Mouse (Mus musculus) embryonic facial prominence, embryonic 10.5 days (tissue): Measurements from ENCODE around the gene Tenm3. TPM values are rescaled to one million over a fixed set of nuclear protein-coding genes. Genes with fewer than 3 reads are reported as not detected.
A peak's percentile ranks its signal among the peaks of the same experiment; 100 is the strongest.

Source experiments
- DNase-seq: peaks from one replicate; pipeline ENCODE4 v3.0.0-alpha.2; 2017; ENCODE audit warnings: low spot score
- H3K27ac ChIP-seq: fragments of 300-500 bp; sonication (generic); replicated peaks from 2 replicates; pipeline ENCODE4 v1.5.1; 2016; ENCODE audit warnings: mild to moderate bottlenecking
- H3K27me3 ChIP-seq: fragments of 300-500 bp; sonication (generic); replicated peaks from 2 replicates; pipeline ENCODE4 v1.6.1; 2016; ENCODE audit warnings: low read depth, mild to moderate bottlenecking; ENCODE audit not compliant: poor library complexity, severe bottlenecking
- H3K36me3 ChIP-seq: fragments of 300-500 bp; sonication (generic); replicated peaks from 2 replicates; pipeline ENCODE4 v1.6.1; 2016; ENCODE audit warnings: mild to moderate bottlenecking, moderate library complexity
- H3K4me1 ChIP-seq: fragments of 300-500 bp; sonication (generic); 2 replicates; pipeline ENCODE4 v1.6.1; 2016
- H3K4me3 ChIP-seq: fragments of 300-500 bp; sonication (generic); 2 replicates; pipeline ENCODE4 v1.5.1; 2016; ENCODE audit warnings: mild to moderate bottlenecking, moderate library complexity
- H3K9me3 ChIP-seq: fragments of 300-500 bp; sonication (generic); 2 replicates; pipeline ENCODE4 v1.6.1; 2016; ENCODE audit warnings: mild to moderate bottlenecking
- WGBS: fragments of 180-500 bp; shearing (Covaris S2); methylation state at CpG from one replicate; pipeline ENCODE4 v1.1.7; 2016; 5-methylcytosine and 5-hydroxymethylcytosine counted together
- polyA plus RNA-seq: library from polyadenylated mRNA; unstranded; fragments of >200 nt; fragmentation: Nextera tagmentation; extraction: Ambion mirVana; gene quantifications from 2 replicates; pipeline ENCODE4 v1.2.1, GENCODE M21; 2016

Gene Tenm3
- polyA plus RNA-seq, 1 experiment from 2014 or later, result 44.0 TPM

DNA sequence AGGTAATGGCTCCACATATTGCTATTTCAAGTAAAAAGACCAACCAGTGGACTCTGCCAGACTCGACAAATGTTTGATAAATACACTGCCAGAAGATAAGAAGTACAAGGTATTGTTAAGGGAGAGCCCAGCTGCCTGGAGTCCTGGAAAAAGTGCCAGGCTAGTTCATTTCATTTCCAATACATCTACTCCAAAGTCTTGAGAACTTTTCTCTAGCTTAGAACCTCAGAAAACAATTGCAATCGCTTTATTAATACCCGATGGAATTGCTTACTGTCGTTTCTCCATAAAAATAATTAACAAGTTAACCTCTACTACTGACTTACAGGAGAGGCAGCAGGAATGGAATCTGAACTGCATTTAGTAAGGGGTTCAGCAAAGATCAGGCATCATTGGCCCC lies 1.7 kb downstream of the Tenm3 start:
- Histone ChIP-seq H3K9me3 (no peaks in the 10 kb centered on the region), H3K27ac (no peak overlapping the region), H3K27me3 (peaks cover 33% of the 10 kb centered on the region), H3K36me3 (no peaks in the 10 kb centered on the region), H3K4me3 (peak overlapping the region; percentile 85), H3K4me1 (peaks cover 47% of the 10 kb centered on the region)
- 7% methylated on average over 4 of the region's 4 CpGs for WGBS
- no peak for DNase-seq

- Histone ChIP-seq H3K9me3 (no peaks in the 10 kb centered on the region), H3K36me3 (no peaks in the 10 kb centered on the region), H3K4me3 (no peak overlapping the region), H3K27ac (no peak overlapping the region), H3K4me1 (peaks cover 12% of the 10 kb centered on the region), H3K27me3 (no peaks in the 10 kb centered on the region; the same call in 1 of the 2 replicates)
- no peak for DNase-seq
- WGBS, result 39% methylated on average over 2 of the region's 2 CpGs
These were observed 8.0 kb downstream of the Tenm3 start for GRCm38 (mm10) chr8:48835745-48836144.

DNA sequence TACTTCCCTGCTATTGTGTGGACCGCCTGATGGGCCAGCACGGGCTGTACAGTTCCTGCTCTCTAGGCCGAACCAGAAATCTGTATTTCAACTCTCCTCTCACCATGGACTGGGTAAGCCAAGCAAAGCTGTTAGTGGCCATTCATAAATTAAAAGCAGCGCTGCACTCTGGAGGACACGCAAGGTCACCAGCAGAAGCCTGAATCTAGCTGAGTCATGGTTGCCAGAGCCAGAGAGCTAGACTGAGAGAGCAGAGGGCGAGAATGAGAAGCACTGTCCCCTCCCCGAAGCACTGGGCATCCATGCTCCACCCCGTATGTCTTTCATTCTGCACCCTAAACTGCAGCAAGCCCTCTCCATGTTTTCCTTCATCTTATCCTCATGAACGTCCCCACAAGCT lies 16.3 kb downstream of the Tenm3 start:
- Histone ChIP-seq H3K4me3 (no peak overlapping the region), H3K9me3 (no peaks in the 10 kb centered on the region), H3K4me1 (peaks cover 10% of the 10 kb centered on the region), H3K27ac (no peak overlapping the region), H3K27me3 (no peaks in the 10 kb centered on the region), H3K36me3 (no peaks in the 10 kb centered on the region)
- 47% methylated on average over 9 of the region's 9 CpGs for WGBS
- DNase-seq, result no peak

- Histone ChIP-seq H3K27ac (no peak overlapping the region), H3K9me3 (no peaks in the 10 kb centered on the region), H3K4me3 (no peak overlapping the region), H3K4me1 (peaks cover 10% of the 10 kb centered on the region), H3K36me3 (no peaks in the 10 kb centered on the region), H3K27me3 (no peaks in the 10 kb centered on the region)
- DNase-seq, result no peak
- 90% methylated on average over 7 of the region's 7 CpGs for WGBS
These were observed 18.1 kb downstream of the Tenm3 start for GRCm38 (mm10) chr8:48825666-48826065.

- H3K4me3 ChIP-seq, result no peak overlapping the region
- DNase-seq, result no peak
- 87% methylated on average over 4 of the region's 4 CpGs for WGBS
These were observed 21.5 kb downstream of the Tenm3 start for GRCm38 (mm10) chr8:48822291-48822690.

GRCm38 (mm10) chr8:48819962-48820361 lies 23.8 kb downstream of the Tenm3 start:
- no peak for DNase-seq

More at GRCm38 (mm10) chr8:48822291-48822690, 21.5 kb downstream of the Tenm3 start:
- no peaks in the 10 kb centered on the region for H3K27me3 ChIP-seq
- no peaks in the 10 kb centered on the region for H3K36me3 ChIP-seq
- peaks cover 19% of the 10 kb centered on the region for H3K4me1 ChIP-seq
- H3K9me3 ChIP-seq, result no peaks in the 10 kb centered on the region
- no peak overlapping the region for H3K27ac ChIP-seq

DNA sequence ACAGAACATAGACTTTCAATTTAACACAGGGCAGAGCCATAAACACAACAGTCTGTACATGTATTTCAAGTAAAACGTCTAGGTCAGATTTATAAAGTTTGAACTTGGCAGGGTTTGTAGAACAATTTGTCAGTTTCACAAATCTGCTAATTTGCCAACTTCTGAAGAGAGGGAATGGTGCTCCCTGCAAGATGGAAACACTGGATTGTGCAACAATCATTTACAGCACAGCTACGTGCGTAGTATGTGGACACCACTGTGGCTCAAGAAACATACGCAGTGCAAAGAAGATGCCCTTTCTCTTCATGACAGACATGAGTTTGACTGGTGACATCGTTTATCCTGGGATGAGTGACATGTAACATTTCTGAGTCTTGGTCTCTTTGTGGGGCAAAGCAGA lies 24.4 kb downstream of the Tenm3 start:
- Histone ChIP-seq H3K9me3 (no peaks in the 10 kb centered on the region), H3K27ac (no peak overlapping the region), H3K27me3 (no peaks in the 10 kb centered on the region), H3K4me1 (peaks cover 17% of the 10 kb centered on the region), H3K36me3 (no peaks in the 10 kb centered on the region), H3K4me3 (no peak overlapping the region)
- DNase-seq, result no peak
- 53% methylated on average over 5 of the region's 5 CpGs for WGBS

More at GRCm38 (mm10) chr8:48819962-48820361, 23.8 kb downstream of the Tenm3 start:
- no peak overlapping the region for H3K4me3 ChIP-seq
- H3K9me3 ChIP-seq, result no peaks in the 10 kb centered on the region
- peaks cover 17% of the 10 kb centered on the region for H3K4me1 ChIP-seq
- WGBS, result 38% methylated on average over 6 of the region's 6 CpGs
- no peak overlapping the region for H3K27ac ChIP-seq
- no peaks in the 10 kb centered on the region for H3K36me3 ChIP-seq
- no peaks in the 10 kb centered on the region for H3K27me3 ChIP-seq

- Histone ChIP-seq H3K27ac (0 out of 2 replicates have a peak overlapping the region, but pooled peaks have one; percentile 2), H3K36me3 (no peaks in the 10 kb centered on the region), H3K4me1 (peaks cover 24% of the 10 kb centered on the region), H3K4me3 (no peak overlapping the region), H3K9me3 (no peaks in the 10 kb centered on the region), H3K27me3 (no peaks in the 10 kb centered on the region)
- 61% methylated on average over 13 of the region's 13 CpGs for WGBS
- DNase-seq, result no peak
These were observed 26.8 kb downstream of the Tenm3 start for GRCm38 (mm10) chr8:48816941-48817340.

- H3K4me3 ChIP-seq, result no peak overlapping the region
- peaks cover 7% of the 10 kb centered on the region for H3K4me1 ChIP-seq
- H3K9me3 ChIP-seq, result no peaks in the 10 kb centered on the region
- no peak overlapping the region for H3K27ac ChIP-seq
- H3K27me3 ChIP-seq, result no peaks in the 10 kb centered on the region
- WGBS, result 89% methylated on average over 1 of the region's 1 CpGs
- no peak for DNase-seq
- 0 out of 2 replicates have a peak, but pooled peaks cover 2% of the 10 kb centered on the region for H3K36me3 ChIP-seq
These were observed 31.5 kb downstream of the Tenm3 start for GRCm38 (mm10) chr8:48812196-48812741.

DNA sequence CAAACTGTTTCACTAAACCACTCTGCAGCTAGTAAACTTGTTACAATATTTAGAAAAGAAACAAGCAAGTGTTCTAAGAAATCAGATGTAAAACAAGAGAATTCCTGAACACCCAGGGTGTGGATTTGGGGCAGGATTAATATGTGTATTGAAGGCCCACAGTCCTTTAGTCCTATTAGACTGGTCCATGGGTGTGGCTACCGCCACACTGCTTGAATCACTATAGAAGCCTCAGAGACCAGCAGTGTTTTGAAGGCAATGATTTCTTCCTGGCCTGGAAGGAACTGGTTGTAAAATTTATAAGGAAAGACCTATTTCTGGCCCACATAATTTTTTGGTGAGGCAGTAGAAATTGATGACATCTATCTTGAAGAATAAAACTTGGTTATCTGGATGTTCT lies 33.1 kb downstream of the Tenm3 start:
- no peaks in the 10 kb centered on the region for H3K9me3 ChIP-seq
- DNase-seq, result no peak
- H3K4me1 ChIP-seq, result peaks cover 7% of the 10 kb centered on the region; the same call in 1 of the 2 replicates
- no peaks in the 10 kb centered on the region for H3K27me3 ChIP-seq
- 60% methylated on average over 1 of the region's 1 CpGs for WGBS
- H3K36me3 ChIP-seq, result peaks cover 2% of the 10 kb centered on the region; the same call in 1 of the 2 replicates
- H3K4me3 ChIP-seq, result no peak overlapping the region
- no peak overlapping the region for H3K27ac ChIP-seq

DNA sequence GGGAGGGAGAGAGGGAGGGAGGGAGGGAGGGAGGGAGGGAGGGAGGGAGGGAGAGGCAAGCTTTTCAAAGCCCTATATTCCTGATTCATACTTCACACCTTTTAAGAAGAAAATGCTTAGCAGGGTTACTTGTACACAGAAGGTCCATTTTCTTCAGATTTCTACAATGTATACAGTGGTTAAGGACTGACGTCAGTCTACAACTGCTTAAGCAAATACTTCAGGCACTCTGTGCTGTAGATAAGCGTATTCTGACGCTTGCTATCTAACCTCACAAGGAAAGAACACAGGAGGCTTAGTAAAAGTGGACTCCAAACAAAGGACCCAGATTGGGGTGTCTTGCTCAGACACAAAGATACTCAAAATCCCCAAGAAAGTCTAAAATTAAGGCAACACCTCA lies 34.6 kb downstream of the Tenm3 start:
- H3K27me3 ChIP-seq, result no peaks in the 10 kb centered on the region
- H3K27ac ChIP-seq, result no peak overlapping the region
- WGBS, result 55% methylated on average over 3 of the region's 3 CpGs
- peaks cover 2% of the 10 kb centered on the region; the same call in 1 of the 2 replicates for H3K36me3 ChIP-seq
- DNase-seq, result no peak
- H3K4me1 ChIP-seq, result peaks cover 7% of the 10 kb centered on the region; the same call in 1 of the 2 replicates
- no peaks in the 10 kb centered on the region for H3K9me3 ChIP-seq
- no peak overlapping the region for H3K4me3 ChIP-seq

DNA sequence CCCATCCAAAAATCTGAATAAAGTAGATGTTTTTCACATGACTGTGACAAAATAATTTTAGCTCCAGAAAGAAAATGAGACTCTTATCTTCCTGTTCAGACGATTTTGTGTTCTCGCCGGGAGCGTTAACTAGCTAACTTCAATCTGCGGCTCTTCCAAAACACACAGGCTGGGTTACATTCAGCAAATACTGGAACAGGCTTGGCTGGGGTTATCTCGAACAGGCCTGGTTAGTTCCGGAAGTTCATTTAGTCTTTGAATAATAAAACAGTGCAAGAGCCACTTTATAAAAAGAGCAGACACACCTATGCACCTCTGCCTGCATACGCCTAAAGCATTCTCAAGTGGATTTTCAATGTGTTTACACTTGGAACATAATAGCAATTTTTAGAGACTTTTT lies 40.7 kb downstream of the Tenm3 start:
- WGBS, result 91% methylated on average over 8 of the region's 8 CpGs
- no peak overlapping the region for H3K27ac ChIP-seq
- H3K9me3 ChIP-seq, result no peaks in the 10 kb centered on the region

DNA sequence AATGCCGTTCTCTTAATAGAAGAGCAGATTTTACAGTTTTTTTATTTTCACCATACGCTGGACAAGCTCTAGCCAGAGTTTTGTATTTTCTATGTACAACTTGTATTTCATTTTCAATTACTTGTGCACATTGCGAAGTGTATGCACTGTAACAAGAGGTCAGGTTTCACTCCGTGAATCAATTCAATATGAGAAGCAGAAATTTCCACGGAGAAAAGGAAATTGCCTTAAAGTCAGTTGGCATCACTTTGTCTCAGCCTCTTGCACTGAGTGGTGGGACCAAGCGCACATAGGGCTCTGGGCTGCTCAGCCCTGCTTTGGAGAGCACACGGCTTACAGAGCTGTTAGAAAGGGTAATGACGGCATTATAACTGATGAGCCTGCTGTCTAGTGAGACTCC lies 41.5 kb downstream of the Tenm3 start:
- Histone ChIP-seq H3K4me1 (peaks cover 27% of the 10 kb centered on the region), H3K9me3 (no peaks in the 10 kb centered on the region), H3K27ac (no peak overlapping the region), H3K4me3 (no peak overlapping the region), H3K27me3 (no peaks in the 10 kb centered on the region), H3K36me3 (no peaks in the 10 kb centered on the region; the same call in 1 of the 2 replicates)
- no peak for DNase-seq
- WGBS, result 67% methylated on average over 8 of the region's 8 CpGs

More for the DNA sequence above, 40.7 kb downstream of the Tenm3 start:
- no peak for DNase-seq
- no peaks in the 10 kb centered on the region for H3K27me3 ChIP-seq
- no peak overlapping the region for H3K4me3 ChIP-seq
- no peaks in the 10 kb centered on the region; the same call in 1 of the 2 replicates for H3K36me3 ChIP-seq
- peaks cover 23% of the 10 kb centered on the region for H3K4me1 ChIP-seq
